Mouse (Mus musculus): ENCODE measurements at regions not wholly inside any gene's neighbourhood (a gene's known extent, or its start where the extent isn't known, plus 50 kb on each side); places are given as distances from the start of the nearest gene placed in this dataset.
A peak's percentile ranks its signal among the peaks of the same experiment; 100 is the strongest.

DNA sequence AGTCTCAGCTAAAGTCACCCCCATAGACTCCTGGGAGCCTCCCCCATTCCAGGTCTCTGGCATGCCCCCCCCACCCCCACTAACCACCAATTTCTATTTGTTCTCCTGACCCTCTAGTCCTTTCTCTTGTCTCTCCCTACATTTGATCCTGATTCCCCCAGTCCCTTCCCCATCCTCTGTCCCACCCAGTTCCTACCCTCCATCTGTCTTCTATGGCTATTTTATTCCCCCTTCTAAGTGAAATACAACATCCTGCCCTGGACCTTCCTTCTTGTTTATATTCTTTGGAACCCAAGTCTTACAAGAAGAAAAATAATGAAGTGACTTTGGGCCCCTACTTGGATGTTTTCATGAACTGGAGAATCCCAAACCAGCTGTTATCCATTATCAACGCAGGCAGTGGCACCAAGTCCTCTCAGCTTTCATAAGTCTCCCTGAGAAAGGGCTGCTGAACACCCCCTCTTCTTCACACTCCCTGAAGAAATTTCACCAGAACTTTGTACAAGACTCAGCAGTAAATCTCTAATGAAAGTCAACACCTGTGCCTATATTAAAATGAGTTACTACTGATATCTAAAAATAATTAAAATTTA is 108.1 kb upstream of the Ercc4 start:
- TF ChIP-seq ZNF384 (IDR thresholded peaks at IDR 0.05; ENCODE audit: low read depth, low read length) (no peak), MAFK (IDR thresholded peaks at IDR 0.05; ENCODE audit: borderline replicate concordance, low read depth, low read length) (no peak), SIN3A (IDR thresholded peaks at IDR 0.05; ENCODE audit: low read length) (no peak), NRF1 (IDR thresholded peaks at IDR 0.05; ENCODE audit: insufficient read depth, low read depth, low read length, poor library complexity, severe bottlenecking) (no peak), SMC3 (IDR thresholded peaks at IDR 0.05; ENCODE audit: low read depth, low read length) (no peak), HCFC1 (IDR thresholded peaks at IDR 0.05; ENCODE audit: low read depth, low read length) (no peak)
- Histone ChIP-seq H3K27me3 (ENCODE audit: control insufficient read depth in 1 of 2, insufficient read depth in 2 of 2, low read length in 2 of 2) (no peaks in the 10 kb centered on the region), H3K4me3 (ENCODE audit: control insufficient read depth in 1 of 2, insufficient read depth in 1 of 2, low read depth in 2 of 2, low read length in 2 of 2) (no peak overlapping the region), H3K9ac (ENCODE audit: control insufficient read depth, low read depth, low read length, poor library complexity, severe bottlenecking) (no peak overlapping the region), H3K27ac (ENCODE audit: control insufficient read depth, low read depth, low read length) (no peak overlapping the region), H3K9me3 (replicated peaks; ENCODE audit: insufficient read depth, low read length) (no peaks in the 10 kb centered on the region), H3K79me2 (ENCODE audit: control insufficient read depth, insufficient read depth, low read length, poor library complexity) (no peaks in the 10 kb centered on the region), H3K36me3 (ENCODE audit: control insufficient read depth in 1 of 2, insufficient read depth in 2 of 2, low read length in 2 of 2) (no peaks in the 10 kb centered on the region), H3K4me1 (ENCODE audit: control insufficient read depth in 1 of 2, insufficient read depth in 2 of 2, low read length in 2 of 2) (no peaks in the 10 kb centered on the region)
- no peak for DNase-seq (ENCODE audit: low read depth, low spot score)

- TF ChIP-seq E2F4 (IDR thresholded peaks at IDR 0.05; ENCODE audit: borderline replicate concordance, low read depth, low read length) (no peak), CHD2 (IDR thresholded peaks at IDR 0.05; ENCODE audit: low read length) (no peak), POLR2A (IDR thresholded peaks at IDR 0.05; ENCODE audit: control insufficient read depth in 1 of 2, insufficient read depth in 1 of 2, low read depth in 1 of 2, low read length in 2 of 2, poor library complexity in 1 of 2) (no peak), CTCF (IDR thresholded peaks at IDR 0.05 in 2 of 3, conservative IDR thresholded peaks at IDR 0.05 in 1 of 3; ENCODE audit: control insufficient read depth in 1 of 3, insufficient read depth in 1 of 3, low read depth in 2 of 3, low read length in 3 of 3, poor library complexity in 1 of 3, severe bottlenecking in 1 of 3) (no peak), MAZ (IDR thresholded peaks at IDR 0.05; ENCODE audit: low read depth, low read length) (no peak), TCF12 (IDR thresholded peaks at IDR 0.05; ENCODE audit: low read depth, low read length) (no peak), MYC (IDR thresholded peaks at IDR 0.05; ENCODE audit: low read depth, low read length) (no peak), JUND (IDR thresholded peaks at IDR 0.05; ENCODE audit: low read depth, low read length) (no peak), ZMIZ1 (IDR thresholded peaks at IDR 0.05; ENCODE audit: low read depth, low read length) (no peak), USF1 (IDR thresholded peaks at IDR 0.05; ENCODE audit: low read depth, low read length) (no peak), MAX (IDR thresholded peaks at IDR 0.05; ENCODE audit: low read length) (no peak), TAL1 (IDR thresholded peaks at IDR 0.05; ENCODE audit: low read length) (no peak), MYB (IDR thresholded peaks at IDR 0.05; ENCODE audit: low read depth, low read length) (no peak), EP300 (IDR thresholded peaks at IDR 0.05; ENCODE audit: low read depth in 1 of 2, low read length in 2 of 2) (no peak), ZNF384 (IDR thresholded peaks at IDR 0.05; ENCODE audit: low read depth, low read length) (no peak), UBTF (IDR thresholded peaks at IDR 0.05; ENCODE audit: borderline replicate concordance, insufficient read depth, low read depth, low read length) (no peak)
- Histone ChIP-seq H3K9me3 (replicated peaks; ENCODE audit: insufficient read depth, low read length) (no peaks in the 10 kb centered on the region), H3K27me3 (ENCODE audit: control insufficient read depth in 1 of 2, insufficient read depth in 2 of 2, low read length in 2 of 2) (no peaks in the 10 kb centered on the region), H3K79me2 (ENCODE audit: control insufficient read depth, insufficient read depth, low read length, poor library complexity) (no peaks in the 10 kb centered on the region), H3K27ac (ENCODE audit: control insufficient read depth, low read depth, low read length) (no peak overlapping the region), H3K4me1 (ENCODE audit: control insufficient read depth in 1 of 2, insufficient read depth in 2 of 2, low read length in 2 of 2) (no peaks in the 10 kb centered on the region), H3K9ac (ENCODE audit: control insufficient read depth, low read depth, low read length, poor library complexity, severe bottlenecking) (no peak overlapping the region), H3K36me3 (ENCODE audit: control insufficient read depth in 1 of 2, insufficient read depth in 2 of 2, low read length in 2 of 2) (no peaks in the 10 kb centered on the region), H3K4me3 (ENCODE audit: control insufficient read depth in 1 of 2, insufficient read depth in 1 of 2, low read depth in 2 of 2, low read length in 2 of 2) (no peak overlapping the region)
- DNase-seq (ENCODE audit: low read depth, low spot score), result peak; percentile 46
Observed at GRCm38 (mm10) chr16:13012863-13013262, 96.6 kb upstream of the Ercc4 start.
